14 mouse cellular contexts compared by ENCODE assay signal in the genomic region with DNA sequence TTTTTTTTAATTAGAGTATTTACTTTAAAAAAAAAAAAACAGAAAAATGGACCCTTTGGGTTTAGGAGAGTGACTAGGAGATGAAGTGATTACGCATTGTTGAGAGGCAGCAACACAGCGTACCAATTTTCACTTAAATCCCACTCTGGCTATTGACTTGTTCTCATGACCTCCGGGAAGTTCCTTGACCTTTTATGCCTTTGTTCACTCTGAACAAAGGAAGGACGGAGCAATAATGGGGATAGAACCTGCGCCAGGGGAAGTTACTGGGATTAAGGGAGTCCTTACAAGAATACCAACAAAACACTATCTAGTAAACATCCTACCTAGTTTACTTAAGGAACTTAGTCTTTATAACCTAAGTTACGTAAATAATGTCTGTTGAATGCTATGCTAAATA. TPM values are rescaled to one million over a fixed set of nuclear protein-coding genes. Genes with fewer than 3 reads are reported as not detected.
DNase-seq lines count a peak whose midpoint lies in the region; ATAC-seq and TF ChIP-seq lines count a peak whose summit lies in the region.
"Had no signal": no experiment of that assay in that cellular context is flagged by ENCODE, and none has a peak within 500 bp of the region (broad histone marks: within the 10 kb centered on the region; RNA-seq: fewer than 3 reads in every experiment).

No protein-coding gene starts in this region.

- no peak for TF ChIP-seq CTCF in kidney, adult 2 months (conservative IDR thresholded peaks at IDR 0.05; ENCODE audit: insufficient read depth, insufficient read length, low read depth, low read length)

- H3K9me3 ChIP-seq in erythroblast, embryonic 14.5 days (ENCODE audit: control insufficient read depth, low read length) = no peaks in the 10 kb centered on the region
- H3K9me3 ChIP-seq in kidney, embryonic 15.5 days (replicated peaks) = no peaks in the 10 kb centered on the region
- no peaks in the 10 kb centered on the region for H3K9me3 ChIP-seq in embryonic facial prominence, embryonic 15.5 days (replicated peaks)
- H3K9me3 ChIP-seq: embryonic facial prominence, embryonic 12.5 days; hindbrain, embryonic 12.5 days had no signal

- peaks cover 41% of the 10 kb centered on the region for H3K4me1 ChIP-seq in erythroblast, embryonic 14.5 days (ENCODE audit: control insufficient read depth)
- H3K4me1 ChIP-seq in kidney, embryonic 15.5 days = peaks cover 26% of the 10 kb centered on the region
- H3K4me1 ChIP-seq in kidney, adult 2 months (ENCODE audit: control insufficient read depth, insufficient read depth, low read length) = peaks cover 6% of the 10 kb centered on the region; the same call in 1 of the 2 replicates
- peaks cover 14% of the 10 kb centered on the region for H3K4me1 ChIP-seq in embryonic facial prominence, embryonic 15.5 days

- DNase-seq in kidney, adult 2 months = no peak
- peak; percentile 5 for DNase-seq in A20 (ENCODE audit: low read depth, low spot score)
- no peak for DNase-seq in cerebellum, adult 18-20 months
- DNase-seq: adrenal gland, postnatal 25 days; cerebellum, adult 11-12 months; gastrocnemius, postnatal 10 days had no signal

- H3K27me3 ChIP-seq in erythroblast, embryonic 14.5 days (ENCODE audit: control insufficient read depth) = no peaks in the 10 kb centered on the region
- no peaks in the 10 kb centered on the region for H3K27me3 ChIP-seq in kidney, embryonic 15.5 days
- H3K27me3 ChIP-seq in kidney, adult 2 months (replicated peaks; ENCODE audit: control insufficient read depth, insufficient read depth, low read length) = no peaks in the 10 kb centered on the region
- H3K27me3 ChIP-seq in embryonic facial prominence, embryonic 15.5 days = no peaks in the 10 kb centered on the region
- H3K27me3 ChIP-seq: embryonic facial prominence, embryonic 12.5 days; hindbrain, embryonic 12.5 days had no signal

- ATAC-seq in erythroblast, adult 5-6 weeks (replicated peaks; ENCODE audit: low FRiP score, poor library complexity, severe bottlenecking) = no peak
- no peak for ATAC-seq in kidney, embryonic 15.5 days (replicated peaks; ENCODE audit: low FRiP score)
- ATAC-seq in embryonic facial prominence, embryonic 15.5 days (ENCODE audit: insufficient number of reproducible peaks, low FRiP score, low TSS enrichment, low read depth) = no peak
- no peak for ATAC-seq in CD4-positive, CD25-positive, alpha-beta regulatory T cell, adult 4 months

- H3K9ac ChIP-seq in kidney, embryonic 15.5 days = no peak overlapping the region; the same call in 1 of the 2 replicates
- no peak overlapping the region for H3K9ac ChIP-seq in embryonic facial prominence, embryonic 15.5 days
- H3K9ac ChIP-seq: embryonic facial prominence, embryonic 12.5 days; hindbrain, embryonic 12.5 days had no signal

- TF ChIP-seq POLR2A in kidney, adult 2 months (IDR thresholded peaks at IDR 0.05; ENCODE audit: low read depth, low read length) = no peak

- peak overlapping the region; percentile 54 for H3K4me2 ChIP-seq in kidney, embryonic 15.5 days
- H3K4me2 ChIP-seq in embryonic facial prominence, embryonic 15.5 days (replicated peaks) = peak overlapping the region; percentile 32; the same call in 1 of the 2 replicates

- no peaks in the 10 kb centered on the region for H3K36me3 ChIP-seq in erythroblast, embryonic 14.5 days (ENCODE audit: control insufficient read depth)
- H3K36me3 ChIP-seq in kidney, embryonic 15.5 days = no peaks in the 10 kb centered on the region
- H3K36me3 ChIP-seq in kidney, adult 2 months (ENCODE audit: control insufficient read depth, insufficient read depth, low read length) = no peaks in the 10 kb centered on the region
- H3K36me3 ChIP-seq in embryonic facial prominence, embryonic 15.5 days = no peaks in the 10 kb centered on the region
- H3K36me3 ChIP-seq: embryonic facial prominence, embryonic 12.5 days; hindbrain, embryonic 12.5 days had no signal

- H3K4me3 ChIP-seq in erythroblast, embryonic 14.5 days (replicated peaks) = peak overlapping the region; percentile 72
- peak overlapping the region; percentile 30 for H3K4me3 ChIP-seq in kidney, embryonic 15.5 days (replicated peaks)
- no peak overlapping the region for H3K4me3 ChIP-seq in kidney, adult 2 months (ENCODE audit: insufficient read depth, low read depth, low read length)
- no peak overlapping the region for H3K4me3 ChIP-seq in embryonic facial prominence, embryonic 15.5 days (replicated peaks)
- H3K4me3 ChIP-seq: hindbrain, embryonic 12.5 days; layer of hippocampus, adult 2 months had no signal

- H3K27ac ChIP-seq in kidney, embryonic 15.5 days = peak overlapping the region; percentile 81; the same call in 1 of the 2 replicates
- H3K27ac ChIP-seq in kidney, adult 2 months (ENCODE audit: insufficient read depth, low read depth, low read length) = no peak overlapping the region
- H3K27ac ChIP-seq in embryonic facial prominence, embryonic 15.5 days (replicated peaks) = no peak overlapping the region
- H3K27ac ChIP-seq: hindbrain, embryonic 12.5 days; layer of hippocampus, adult 2 months had no signal

- WGBS in kidney, embryonic 15.5 days = 44% methylated on average over 6 of the region's 6 CpGs
- WGBS in kidney, adult 2 months = 66% methylated on average over 6 of the region's 6 CpGs
- 54% methylated on average over 6 of the region's 6 CpGs for WGBS in embryonic facial prominence, embryonic 15.5 days

RNA-seq across cellular contexts. Expression of a gene that starts 1.5 kb away (rescaled TPM):
- polyA plus RNA-seq in erythroblast, embryonic 14.5 days (2012) = 0.82 and 0.87 TPM in 2 replicates
- total RNA-seq in erythroblast, adult 5-6 weeks (2015; ENCODE audit: low replicate concordance) = 2.9 and 5.6 TPM in 2 replicates
- 2.2 and 2.6 TPM in 2 replicates for total RNA-seq in erythroblast, adult 5-6 weeks (2017; ENCODE audit: low replicate concordance)
- 16.7 and 18.8 TPM in 2 replicates for polyA plus RNA-seq in kidney, embryonic 15.5 days (2015; fragmentation: Nextera tagmentation; extraction: Ambion mirVana)
- polyA plus RNA-seq in kidney, adult 2 months (2012; rRNA removed) = 2.5 and 2.8 TPM in 2 replicates
- polyA plus RNA-seq in embryonic facial prominence, embryonic 15.5 days (2015; fragmentation: Nextera tagmentation; extraction: Ambion mirVana) = 9.8 and 11.5 TPM in 2 replicates
- polyA plus RNA-seq in CD4-positive, CD25-positive, alpha-beta regulatory T cell, adult 4 months (2017; shearing (Covaris generic)) = 10 to 100 TPM; 12.9 to 13.4 TPM

Comparison
In these comparisons a context has a peak if more than half of its experiments do, and no peak if none do; other contexts are left out.
1. H3K4me3 ChIP-seq: peak in erythroblast, embryonic 14.5 days (single experiment) and kidney, embryonic 15.5 days (single experiment); none in kidney, adult 2 months (single experiment) and embryonic facial prominence, embryonic 15.5 days (single experiment).